Mouse (Mus musculus): ENCODE results near the gene Trio.
"Not testable (repeated sequence)": the region's sequence is repeated elsewhere in the genome, so short reads cannot be mapped to it uniquely, and the experiment has no call there.

Trio gene

DNA sequence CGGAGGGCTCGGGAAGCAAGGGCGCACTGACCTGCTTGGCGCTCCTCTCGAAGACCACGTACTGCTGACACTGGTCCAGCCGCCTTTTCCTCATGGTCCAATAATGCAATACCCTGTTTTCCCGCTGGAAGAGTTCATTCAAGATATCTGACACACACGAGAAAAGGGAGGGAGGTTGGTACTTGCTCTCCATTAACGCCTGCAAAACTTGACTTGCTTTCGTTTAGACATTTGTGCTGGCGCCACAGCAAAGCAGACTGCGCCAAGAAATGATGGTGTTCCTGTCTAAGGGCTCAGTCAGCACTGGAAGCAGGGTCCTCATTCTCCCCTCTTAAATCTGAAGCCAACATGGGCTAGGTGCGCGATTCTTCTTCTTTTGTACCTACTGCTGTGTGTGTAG is 184.0 kb downstream of the Trio start:
- no peak for DNase-seq (ENCODE audit: low read depth, low spot score)

DNA sequence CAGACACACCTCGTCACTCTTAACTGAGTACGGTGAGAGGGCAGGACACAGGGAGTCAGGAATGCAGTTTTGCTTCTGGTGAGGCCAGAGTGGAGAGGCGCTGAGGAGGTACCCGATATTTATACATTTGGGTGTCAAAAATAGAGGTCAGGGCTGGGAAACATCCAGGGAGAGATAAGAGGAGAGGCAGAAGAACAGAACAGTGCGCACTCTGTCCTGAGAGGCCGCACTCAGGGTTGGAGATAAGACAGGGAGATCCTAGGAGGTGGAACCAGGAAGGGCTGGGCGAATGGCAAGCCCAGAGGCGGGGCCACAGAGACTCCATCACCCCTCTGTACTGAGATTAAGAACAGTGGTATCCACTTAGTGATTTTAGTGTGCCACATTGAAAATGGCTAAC is 185.1 kb downstream of the Trio start:
- DNase-seq (ENCODE audit: low read depth, low spot score) = no peak

DNA sequence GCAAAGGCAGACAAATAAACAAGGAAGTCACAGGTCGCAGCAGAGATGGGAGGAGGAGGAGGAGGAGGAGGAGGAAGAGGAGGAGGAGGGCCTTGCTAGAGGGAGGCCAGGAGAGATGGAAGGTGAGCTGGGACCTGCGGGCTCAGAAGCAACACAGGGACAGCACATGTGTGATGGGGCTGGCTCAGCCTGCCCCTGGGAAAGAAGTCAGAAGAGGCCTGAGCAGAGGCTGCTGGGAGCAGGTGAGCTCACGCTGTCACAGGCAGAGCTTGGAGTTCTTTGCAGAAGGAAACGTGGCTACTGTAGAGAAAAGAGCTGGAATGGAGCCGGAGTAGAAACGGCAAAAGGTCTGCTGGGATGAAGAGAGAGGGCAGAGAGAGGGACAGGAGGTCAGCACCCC is 185.5 kb downstream of the Trio start:
- DNase-seq (ENCODE audit: low read depth, low spot score) = no peak

DNA sequence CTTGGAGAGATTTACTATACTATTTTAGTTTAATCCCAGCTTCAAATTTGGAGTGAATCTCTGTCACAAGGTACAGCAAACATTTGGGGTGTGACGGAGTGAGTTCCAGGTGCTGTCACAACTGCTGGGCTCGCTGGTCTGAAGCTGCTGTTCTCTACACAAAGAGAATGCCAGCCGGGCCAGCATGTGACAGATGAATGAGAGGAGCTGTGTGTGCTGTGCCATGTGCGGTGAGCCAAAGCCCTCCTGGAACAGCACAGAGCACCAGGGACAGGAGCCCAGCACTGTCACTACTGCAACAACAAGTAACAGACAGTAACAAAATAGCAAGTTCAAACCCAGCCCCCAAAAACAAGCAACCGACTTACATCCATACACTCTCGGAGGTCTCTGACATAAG is 194.0 kb downstream of the Trio start:
- DNase-seq (ENCODE audit: low read depth, low spot score) = no peak

DNA sequence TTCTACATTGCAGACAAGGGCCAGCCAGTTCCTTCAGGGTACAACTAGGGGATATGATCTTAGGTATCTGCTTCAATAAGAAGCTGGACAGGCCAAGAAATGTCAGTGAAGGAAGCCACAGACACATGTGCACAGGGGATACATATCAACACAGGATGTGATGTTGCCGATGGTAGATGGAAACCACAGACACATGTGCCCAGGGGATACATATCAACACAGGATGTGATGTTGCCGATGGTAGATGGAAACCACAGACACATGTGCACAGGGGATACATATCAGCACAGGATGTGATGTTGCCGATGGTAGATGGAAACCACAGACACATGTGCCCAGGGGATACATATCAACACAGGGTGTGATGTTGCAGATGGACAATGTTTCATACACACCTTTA is 197.8 kb downstream of the Trio start:
- not testable (repeated sequence) for DNase-seq (ENCODE audit: low read depth, low spot score)

DNA sequence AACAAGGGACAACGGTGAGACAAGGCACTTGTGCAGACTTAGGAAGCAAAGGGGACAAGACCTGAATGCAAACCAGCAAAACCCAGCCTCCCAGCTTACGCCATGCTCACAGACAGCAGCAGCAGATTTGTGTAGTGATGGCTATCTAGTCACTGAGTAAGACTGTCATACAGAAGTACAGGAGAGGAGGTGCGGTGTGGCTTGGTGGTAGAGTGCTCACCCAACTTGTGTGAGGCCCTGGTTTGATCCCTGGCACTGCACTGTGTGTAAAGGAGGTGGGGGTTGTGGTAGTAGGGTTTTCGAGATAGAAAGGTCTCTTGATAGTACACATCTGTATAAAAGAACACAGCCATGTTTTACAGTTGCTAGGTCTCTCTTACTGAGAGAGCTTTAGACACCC is 198.8 kb downstream of the Trio start:
- no peak for DNase-seq (ENCODE audit: low read depth, low spot score)

DNA sequence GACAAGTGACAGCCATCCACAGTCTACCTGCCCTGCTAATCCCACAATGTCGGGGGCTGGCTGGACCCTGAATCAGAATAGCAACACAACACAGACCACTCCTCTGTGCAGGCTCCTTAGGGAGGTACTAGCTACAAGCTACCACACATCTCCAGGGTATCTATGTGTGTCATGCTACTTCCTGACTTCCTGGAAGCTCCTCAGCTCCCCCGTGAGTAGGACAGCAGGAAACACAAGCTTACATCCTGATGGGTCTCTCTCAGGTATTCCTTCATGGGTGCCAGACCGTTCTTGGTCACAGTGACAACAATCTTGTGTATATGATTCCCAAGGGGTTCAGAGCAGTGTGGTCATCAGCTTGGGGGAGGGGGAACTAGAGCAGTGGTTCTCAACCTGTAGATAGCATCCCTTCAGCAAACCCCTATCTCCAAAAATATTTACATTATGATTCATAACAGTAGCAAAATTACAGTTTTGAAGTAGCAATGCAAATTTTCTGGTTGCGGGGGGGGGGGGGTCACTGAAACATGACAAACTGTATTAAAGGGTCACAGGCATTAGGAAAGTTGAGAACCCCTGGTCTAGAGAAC is 199.5 kb downstream of the Trio start:
- DNase-seq (ENCODE audit: low read depth, low spot score) = no peak

DNA sequence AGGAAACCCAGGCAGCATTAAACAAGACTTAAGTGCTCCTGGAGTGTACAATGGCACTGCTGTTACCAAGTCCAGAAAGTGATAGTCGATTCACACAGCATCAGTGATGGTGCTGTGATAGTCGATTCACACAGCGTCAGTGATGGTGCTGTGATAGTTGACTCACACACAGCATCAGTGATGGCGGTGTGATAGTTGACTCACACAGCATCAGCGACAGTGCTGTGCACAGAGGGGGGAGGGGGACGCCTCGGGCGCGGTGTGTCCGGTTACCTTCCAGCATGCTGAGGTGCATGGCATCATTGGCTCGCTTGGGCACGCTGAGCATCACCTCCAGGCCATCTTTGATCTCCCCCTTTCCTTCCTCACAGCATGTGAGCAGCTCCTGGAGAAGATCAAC is 200.3 kb downstream of the Trio start:
- no peak for DNase-seq (ENCODE audit: low read depth, low spot score)

DNA sequence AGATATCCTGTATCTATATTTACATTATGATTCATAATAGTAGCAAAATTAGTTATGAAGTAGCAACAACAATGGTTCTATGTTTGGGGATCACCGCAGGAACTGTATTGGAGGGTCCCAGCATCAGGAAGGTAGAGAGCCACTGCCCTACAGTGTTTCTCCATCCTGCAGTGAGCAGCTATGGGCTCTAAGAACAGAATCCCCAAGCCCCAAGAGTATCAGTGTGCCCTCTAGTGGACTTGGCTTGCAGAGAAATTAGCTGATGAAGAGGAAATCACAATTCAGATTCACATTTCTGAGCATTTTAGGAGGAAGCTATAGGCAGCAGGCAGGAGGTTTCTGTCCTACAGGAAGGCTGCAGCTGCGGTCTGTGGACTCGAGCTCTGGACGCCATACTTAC is 202.1 kb downstream of the Trio start:
- DNase-seq (ENCODE audit: low read depth, low spot score) = peak; percentile 73

DNA sequence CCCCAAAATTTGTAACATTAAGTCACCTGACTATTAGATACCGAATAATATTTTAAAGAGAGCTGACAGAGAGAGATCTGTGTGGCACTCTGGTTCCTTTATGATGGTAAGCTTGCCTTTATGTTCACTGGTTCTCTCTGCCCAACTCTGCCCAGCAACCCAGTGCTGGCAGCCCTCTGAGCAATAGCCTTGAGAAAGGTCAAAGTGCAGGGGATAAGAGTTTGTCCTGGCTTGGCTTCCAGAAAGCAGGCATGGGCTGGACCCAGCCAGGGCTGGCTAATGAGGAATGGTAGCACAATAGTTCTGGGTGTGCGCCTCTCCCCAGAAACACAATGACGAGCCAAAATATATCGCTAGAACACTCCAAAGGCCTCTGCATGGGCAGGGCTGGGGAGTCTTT is 203.2 kb downstream of the Trio start:
- DNase-seq (ENCODE audit: low read depth, low spot score) = peak; percentile 53

DNA sequence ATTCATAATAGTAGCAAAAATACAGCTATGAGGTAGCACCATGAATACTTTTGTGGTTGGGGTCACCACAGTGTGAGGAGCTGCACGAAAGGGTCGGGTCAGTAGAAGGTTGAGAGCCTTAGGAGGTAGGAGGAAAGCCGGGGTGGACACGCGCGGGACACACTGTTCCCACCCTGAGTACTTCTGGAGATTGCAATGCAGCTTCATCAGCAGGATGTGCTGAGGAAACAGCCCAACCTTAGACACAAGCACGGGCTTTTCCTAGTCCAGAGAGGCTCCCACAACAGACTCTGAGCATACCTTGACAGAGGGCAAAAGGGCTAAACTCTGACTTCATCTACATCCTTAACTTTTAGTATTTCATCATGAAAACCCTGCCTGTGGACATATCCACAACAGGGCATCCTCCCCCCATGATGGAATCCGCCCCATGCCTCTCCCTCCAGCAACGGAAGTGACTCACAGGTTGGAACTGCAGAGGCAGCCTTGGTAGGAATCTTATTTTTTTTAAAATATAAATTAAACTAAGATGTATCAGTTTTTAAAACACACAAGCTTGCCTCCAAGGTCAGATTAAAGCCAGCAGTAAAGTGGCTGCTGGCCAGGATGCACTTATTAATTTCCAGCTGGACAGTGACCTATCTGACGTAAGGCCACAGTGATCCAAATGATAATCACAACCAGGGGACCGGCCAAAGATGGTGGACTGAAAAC is 203.8 kb downstream of the Trio start:
- DNase-seq (ENCODE audit: low read depth, low spot score) = peak; percentile 93

DNA sequence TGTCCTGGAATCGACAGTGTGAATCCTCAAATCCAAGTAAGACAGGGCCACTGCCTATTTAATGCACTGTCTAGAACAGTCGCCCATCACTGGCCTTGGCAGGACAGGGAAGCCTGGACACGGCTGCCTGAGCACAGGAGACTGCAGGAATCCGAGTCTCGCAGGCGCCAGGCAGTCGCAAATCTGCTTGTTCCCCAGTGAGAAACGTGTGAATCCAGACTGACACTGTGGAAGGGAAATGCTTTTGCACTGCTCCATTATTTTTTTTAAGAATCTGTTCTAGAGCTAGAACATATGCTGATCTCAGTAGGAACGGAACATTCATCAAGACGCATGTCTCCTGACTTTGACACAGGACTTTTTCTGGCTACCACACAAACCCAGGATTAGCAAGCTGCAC is 208.6 kb downstream of the Trio start:
- DNase-seq (ENCODE audit: low read depth, low spot score) = no peak

DNA sequence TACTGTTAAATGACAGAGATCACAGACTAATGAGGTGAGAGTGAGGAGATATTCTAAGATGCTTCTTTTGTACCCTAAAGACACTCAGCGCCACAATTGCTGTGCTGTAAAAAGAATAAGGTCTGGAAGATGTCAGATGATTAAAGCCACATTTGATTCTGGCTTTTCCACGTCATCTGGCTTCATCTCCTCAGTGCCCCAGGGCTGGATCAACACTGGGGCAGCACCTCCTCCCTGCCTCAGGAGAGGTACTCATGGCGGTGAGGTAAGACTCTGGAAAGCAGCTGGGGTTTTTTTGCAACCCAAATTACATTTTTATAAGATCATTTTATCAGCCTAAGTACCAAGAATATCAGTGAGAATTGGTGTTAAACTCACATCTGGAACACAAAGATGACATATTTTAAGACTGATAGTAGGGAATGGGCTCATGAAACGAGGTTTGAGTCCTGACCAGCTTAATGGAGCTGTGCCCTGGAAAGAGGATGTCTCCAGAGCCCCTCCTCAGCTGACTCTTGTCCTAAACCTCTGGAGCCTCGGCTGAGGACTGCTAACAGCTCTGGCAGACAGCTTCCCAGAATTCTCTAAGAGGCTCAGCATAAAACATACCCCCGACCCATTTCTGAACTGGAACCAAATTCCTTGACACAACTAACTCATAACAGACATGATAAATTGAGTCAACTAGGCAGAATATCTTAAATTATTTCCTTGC is 210.8 kb downstream of the Trio start:
- DNase-seq (ENCODE audit: low read depth, low spot score) = peak; percentile 73

DNA sequence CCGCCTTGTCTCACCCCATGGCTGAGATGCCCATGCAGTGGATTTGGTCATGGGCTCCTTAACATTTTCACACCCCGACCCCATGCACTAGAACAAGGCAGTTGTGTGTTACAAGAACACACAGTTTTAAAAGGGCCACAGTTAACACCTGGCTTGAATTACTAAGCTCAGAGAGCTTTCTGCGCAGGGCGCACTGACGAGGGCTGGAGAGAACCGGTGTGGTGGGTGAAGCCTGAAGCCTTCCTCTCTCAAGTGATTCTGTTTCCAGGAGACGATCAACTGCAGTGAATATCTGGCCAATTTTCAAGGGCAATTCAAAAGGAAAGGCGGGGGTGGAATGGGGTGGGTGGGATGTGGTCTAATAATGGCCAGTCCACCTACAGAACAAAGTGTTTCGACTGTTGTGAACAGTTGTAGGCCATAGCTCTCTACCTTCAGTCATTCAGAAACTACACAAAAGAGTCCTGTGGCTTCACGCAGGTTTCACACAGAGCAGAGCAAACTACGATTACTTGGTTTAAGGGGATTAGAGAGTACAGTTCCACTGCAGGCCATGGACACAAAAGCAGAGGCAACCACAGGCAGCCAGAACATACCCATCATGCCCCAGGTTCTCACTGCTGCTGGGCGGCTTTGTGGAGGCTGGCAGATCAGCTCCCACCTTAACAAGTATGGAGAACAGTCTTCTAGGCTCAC is 214.7 kb downstream of the Trio start:
- DNase-seq (ENCODE audit: low read depth, low spot score) = no peak

DNA sequence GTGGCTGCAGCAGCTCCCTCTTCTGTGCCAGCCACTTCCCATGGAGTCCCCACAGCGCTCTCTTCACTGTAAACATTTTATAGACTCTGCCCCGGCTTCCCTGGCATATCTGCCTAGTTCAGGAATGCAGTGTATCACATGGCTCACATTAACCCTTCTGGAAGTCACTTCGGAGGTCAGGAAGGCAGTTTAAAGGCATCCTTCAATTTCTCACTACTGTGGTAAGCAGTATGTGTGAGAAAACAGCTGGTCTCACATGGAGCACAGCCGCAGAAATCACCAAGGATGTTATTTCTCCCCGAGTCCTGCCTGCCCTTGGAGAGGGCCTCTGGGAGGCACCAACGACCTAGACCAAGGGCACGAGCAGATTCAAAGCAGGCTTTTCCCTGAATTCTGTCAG is 215.4 kb downstream of the Trio start:
- no peak for DNase-seq (ENCODE audit: low read depth, low spot score)

DNA sequence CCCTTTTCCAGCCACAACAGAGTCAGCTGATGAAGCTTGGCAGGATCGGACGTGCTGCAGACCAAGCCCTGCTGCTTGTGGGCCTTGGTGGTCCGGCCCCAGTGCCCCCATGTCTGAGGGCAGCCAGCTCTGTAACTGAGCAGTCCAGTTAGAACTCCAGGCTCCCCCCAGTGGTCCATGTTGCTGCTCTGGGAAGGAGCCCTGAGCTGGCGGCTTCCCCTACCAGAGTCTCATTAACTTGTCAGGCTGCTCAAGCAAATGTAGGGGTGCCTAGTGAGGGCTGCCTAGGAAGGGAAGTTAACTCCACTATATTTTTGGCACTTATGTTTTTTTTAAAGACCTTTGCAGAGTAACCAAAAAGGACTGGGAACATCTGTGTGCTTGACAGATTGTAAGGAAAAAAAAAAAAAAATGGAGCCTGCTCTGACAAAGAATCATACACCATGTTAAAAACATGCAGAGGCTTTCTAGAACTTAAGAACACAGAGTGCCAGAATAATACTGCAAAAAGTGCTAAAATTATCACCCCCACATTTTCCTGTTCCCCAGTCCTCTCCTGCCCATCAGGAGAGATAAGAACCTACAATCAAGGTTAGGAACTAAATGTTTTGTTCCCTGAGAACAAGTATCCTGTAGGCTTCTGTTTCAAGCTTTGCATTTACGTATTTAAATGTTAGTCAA is 216.9 kb downstream of the Trio start:
- no peak for DNase-seq (ENCODE audit: low read depth, low spot score)

DNA sequence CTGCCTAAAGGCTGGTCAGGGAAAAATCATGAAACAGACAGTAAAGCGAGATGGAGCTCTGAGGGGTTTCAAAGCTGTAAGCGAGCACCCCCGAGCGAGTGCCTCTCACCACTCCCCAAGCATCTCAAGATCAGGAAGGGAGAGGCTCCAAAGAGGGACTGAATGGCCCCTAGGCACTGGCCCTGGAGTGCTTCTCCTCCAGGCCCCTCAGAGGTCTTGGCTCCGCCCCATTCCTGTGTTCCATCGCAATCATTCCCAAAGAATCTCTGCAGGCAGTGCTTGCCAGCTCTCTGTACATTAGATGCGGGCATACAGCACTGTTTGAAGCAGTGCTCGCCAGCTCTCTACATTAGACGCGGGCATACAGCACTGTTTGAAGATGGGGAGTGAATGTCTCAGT is 219.4 kb downstream of the Trio start:
- peak; percentile 72 for DNase-seq (ENCODE audit: low read depth, low spot score)

DNA sequence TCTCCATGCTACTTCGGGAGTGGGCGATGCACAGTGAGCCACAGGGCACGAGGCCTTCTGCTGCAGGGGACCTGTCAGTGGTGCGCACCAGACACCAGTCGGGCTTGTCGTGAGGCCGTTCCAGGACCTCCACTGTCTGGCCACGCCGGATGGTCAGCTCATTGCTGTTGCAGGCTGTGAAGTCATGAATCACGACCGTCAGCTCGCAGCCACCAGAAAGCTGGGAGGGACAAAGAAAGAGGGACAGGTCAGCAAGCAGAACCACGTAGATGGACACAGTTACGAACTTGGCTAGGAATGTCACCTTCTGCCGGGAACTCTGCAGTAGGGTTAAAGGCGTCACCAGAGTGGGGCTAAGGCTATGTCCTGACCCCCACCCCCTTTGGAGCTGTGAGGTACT is 220.0 kb downstream of the Trio start:
- DNase-seq (ENCODE audit: low read depth, low spot score) = no peak

DNA sequence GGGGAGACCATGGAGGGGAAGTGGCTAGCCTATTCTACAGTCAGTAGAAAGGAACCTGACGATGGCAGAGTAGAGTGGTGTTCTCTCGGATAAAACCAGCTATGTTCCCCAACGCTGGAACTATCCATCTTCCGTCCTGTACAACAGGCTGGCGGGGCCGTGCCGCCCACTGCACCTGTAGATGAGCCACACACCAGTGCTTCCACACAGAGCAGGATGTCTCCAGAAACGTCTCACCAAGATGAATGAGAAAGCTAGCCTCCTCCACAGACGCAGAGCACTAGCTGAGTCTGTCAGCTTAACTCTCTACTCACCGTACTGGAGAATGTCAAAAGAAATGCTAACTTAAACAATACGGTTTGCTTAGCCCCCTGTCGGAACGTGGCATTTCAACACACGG is 221.2 kb downstream of the Trio start:
- no peak for DNase-seq (ENCODE audit: low read depth, low spot score)

DNA sequence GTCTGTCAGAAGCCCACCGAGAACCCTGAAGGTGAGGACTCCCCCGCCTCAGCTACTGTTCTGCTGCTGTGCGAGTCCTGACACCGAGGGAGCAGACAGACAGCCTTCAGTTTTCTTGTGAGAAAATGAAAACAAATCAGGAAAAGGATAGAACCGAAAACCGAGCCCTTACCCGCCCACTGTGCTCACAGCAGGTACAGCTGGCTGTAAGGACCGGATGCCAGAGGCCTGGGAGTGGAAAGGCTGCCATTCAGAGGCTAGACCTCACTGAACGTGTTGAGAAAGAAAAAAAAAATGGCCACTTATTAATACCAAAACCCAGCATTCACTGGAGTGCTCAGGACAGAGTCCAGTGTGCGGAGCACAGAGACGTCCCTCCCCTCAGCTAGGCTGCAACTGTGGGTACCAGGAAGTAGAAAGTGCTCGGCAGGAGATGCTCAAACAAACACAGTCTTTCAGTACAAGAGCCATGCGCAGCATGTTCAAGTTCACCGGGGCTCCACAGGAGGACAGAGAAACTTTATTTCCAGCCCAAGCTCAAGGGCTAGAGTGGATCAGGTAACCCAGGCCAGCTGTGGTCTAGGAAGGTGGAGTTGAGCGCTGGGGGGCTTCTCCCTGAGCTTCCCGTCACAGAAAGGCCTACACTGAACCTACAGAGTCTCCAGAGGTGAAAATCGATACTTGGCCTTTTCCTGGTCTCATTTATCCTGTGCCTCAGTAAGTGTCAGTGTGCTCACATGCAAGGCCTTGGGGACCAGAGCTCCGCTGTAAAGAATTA is 221.9 kb downstream of the Trio start:
- no peak for DNase-seq (ENCODE audit: low read depth, low spot score)

DNA sequence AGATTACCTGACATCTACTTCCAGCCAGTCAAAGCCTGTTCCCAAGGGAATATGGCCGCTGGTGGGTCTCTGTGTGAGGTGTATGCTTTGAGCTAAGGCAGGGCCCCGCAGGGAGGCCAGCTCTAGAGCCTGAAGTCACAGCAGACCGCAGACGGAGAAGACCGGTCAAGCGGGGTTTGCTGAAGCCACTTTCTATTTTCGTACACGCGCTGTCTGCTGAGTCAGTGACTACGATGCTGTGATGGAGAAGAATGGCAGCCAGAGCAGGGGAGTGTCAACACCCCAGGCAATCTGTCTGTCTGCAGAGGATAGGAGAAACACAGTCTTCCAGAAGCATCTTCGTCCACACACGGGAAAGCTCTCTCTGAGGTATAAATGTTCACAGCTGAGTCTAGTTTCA is 223.4 kb downstream of the Trio start:
- no peak for DNase-seq (ENCODE audit: low read depth, low spot score)

All from 3T3-L1 (cell line).